Mouse (Mus musculus) liver, embryonic 11.5 days (tissue): ENCODE measurements around the gene Sppl2b. TPM values are rescaled to one million over a fixed set of nuclear protein-coding genes. Genes with fewer than 3 reads are reported as not detected.

Experiments
- ATAC-seq: fragments of 200-750 bp; cut with Nextera tagmentation; replicated peaks from 2 replicates; pipeline ENCODE4 v1.8.0; 2017; ENCODE audit warnings: moderate number of reproducible peaks, mild to moderate bottlenecking, moderate TSS enrichment, moderate library complexity; ENCODE audit not compliant: low FRiP score
- DNase-seq: peaks from one replicate; pipeline ENCODE4 v3.0.0-alpha.2; 2017; ENCODE audit warnings: low spot score
- H3K27ac ChIP-seq: fragments of 300-500 bp; sonication (generic); 2 replicates; pipeline ENCODE4 v1.5.1; 2014; ENCODE audit warnings: mild to moderate bottlenecking, low read depth, low read length, control low read depth
- H3K27me3 ChIP-seq: fragments of 300-500 bp; sonication (generic); replicated peaks from 2 replicates; pipeline ENCODE4 v1.6.1; 2014; ENCODE audit warnings: low read length, mixed read lengths; ENCODE audit not compliant: control insufficient read depth, insufficient read depth
- H3K36me3 ChIP-seq: fragments of 300-500 bp; sonication (generic); 2 replicates; pipeline ENCODE4 v1.6.1; 2014; ENCODE audit warnings: mild to moderate bottlenecking, low read length, moderate library complexity, mixed read lengths; ENCODE audit not compliant: control insufficient read depth, insufficient read depth
- H3K4me1 ChIP-seq: fragments of 300-500 bp; sonication (generic); replicated peaks from 2 replicates; pipeline ENCODE4 v1.6.1; 2014; ENCODE audit warnings: low read length, mixed read lengths; ENCODE audit not compliant: control insufficient read depth, insufficient read depth
- H3K4me2 ChIP-seq: fragments of 300-500 bp; sonication (generic); 2 replicates; pipeline ENCODE4 v1.6.1; 2014; ENCODE audit warnings: mild to moderate bottlenecking, control low read depth, moderate library complexity
- H3K4me3 ChIP-seq: fragments of 300-500 bp; sonication (generic); 2 replicates; pipeline ENCODE4 v1.5.1; 2014; ENCODE audit warnings: low read depth, low read length, control low read depth
- H3K9ac ChIP-seq: fragments of 300-500 bp; sonication (generic); 2 replicates; pipeline ENCODE4 v1.6.1; 2014; ENCODE audit warnings: low read depth, low read length, control low read depth
- H3K9me3 ChIP-seq: fragments of 300-500 bp; sonication (generic); 2 replicates; pipeline ENCODE4 v1.6.1; 2016; ENCODE audit warnings: low read length, inconsistent platforms, mixed read lengths; ENCODE audit not compliant: control insufficient read depth
- WGBS: fragments of 180-500 bp; shearing (Covaris S2); extraction: QIAGEN DNeasy Blood & Tissue Kit; methylation state at CpG from one replicate; pipeline ENCODE4 v1.1.7; 2014; 5-methylcytosine and 5-hydroxymethylcytosine counted together
- polyA plus RNA-seq: library from polyadenylated mRNA; unstranded; fragments of >200 nt; fragmentation: Nextera tagmentation; extraction: Ambion mirVana; gene quantifications from 2 replicates; pipeline ENCODE4 v1.2.1, GENCODE M21; 2014

Sppl2b gene
- polyA plus RNA-seq, 1 experiment from 2014 or later: 63.8 TPM

DNA sequence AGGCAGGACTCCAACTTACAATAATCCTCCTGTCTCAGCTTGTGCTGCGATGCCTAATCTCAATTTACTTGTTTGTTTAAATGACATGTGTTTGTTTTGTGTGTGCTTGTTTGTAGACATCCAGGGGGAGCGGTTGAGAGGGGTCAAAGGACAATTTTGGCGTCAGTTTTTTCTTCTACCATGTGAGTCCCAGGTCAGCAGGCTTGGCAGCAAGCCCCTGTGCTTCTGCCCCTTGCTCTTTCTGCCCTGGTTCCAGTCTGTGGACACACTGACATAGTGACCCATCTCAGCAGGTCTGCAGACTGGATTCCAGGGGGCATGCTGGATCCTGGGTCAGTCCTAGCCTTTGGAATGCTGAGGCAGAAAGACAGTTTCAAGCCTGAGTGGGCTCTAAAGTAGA is 35.7 kb upstream of the Sppl2b start:
- ATAC-seq: peak; percentile 2; the same call in 1 of the 2 replicates
- no peak for DNase-seq
- Histone ChIP-seq H3K4me2 (peak overlapping the region; percentile 12; the same call in 1 of the 2 replicates), H3K27me3 (no peaks in the 10 kb centered on the region), H3K9ac (peak overlapping the region; percentile 3; the same call in 1 of the 2 replicates), H3K9me3 (no peaks in the 10 kb centered on the region), H3K36me3 (no peaks in the 10 kb centered on the region), H3K4me3 (no peak overlapping the region), H3K27ac (peak overlapping the region; percentile 88), H3K4me1 (peaks cover 17% of the 10 kb centered on the region)
- WGBS: 51% methylated on average over 3 of the region's 3 CpGs

DNA sequence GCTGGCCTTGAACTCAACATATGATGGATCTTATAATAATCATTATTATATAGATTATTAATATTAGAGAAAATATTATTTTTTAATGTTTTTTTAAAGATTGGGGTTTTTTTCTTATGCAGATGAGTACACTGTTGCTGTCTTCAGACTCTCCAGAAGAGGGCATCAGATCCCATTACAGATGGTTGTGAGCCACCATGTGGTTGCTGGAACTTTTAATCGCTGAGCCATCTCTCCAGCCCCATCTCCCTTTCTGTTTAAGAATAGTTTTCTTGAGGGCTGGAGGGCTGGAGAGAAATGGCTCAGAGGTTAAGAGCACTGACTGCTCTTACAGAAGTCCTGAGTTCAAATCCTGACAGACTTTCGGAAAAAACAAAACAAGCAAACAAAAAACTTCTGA is 33.1 kb upstream of the Sppl2b start:
- no peak overlapping the region for H3K4me2 ChIP-seq
- WGBS: 42% methylated on average over 2 of the region's 2 CpGs
- H3K9ac ChIP-seq: no peak overlapping the region
- H3K36me3 ChIP-seq: no peaks in the 10 kb centered on the region
- no peaks in the 10 kb centered on the region for H3K27me3 ChIP-seq
- no peak overlapping the region for H3K4me3 ChIP-seq
- DNase-seq: no peak
- no peaks in the 10 kb centered on the region for H3K9me3 ChIP-seq
- ATAC-seq: no peak
- H3K27ac ChIP-seq: no peak overlapping the region
- peaks cover 20% of the 10 kb centered on the region for H3K4me1 ChIP-seq

DNA sequence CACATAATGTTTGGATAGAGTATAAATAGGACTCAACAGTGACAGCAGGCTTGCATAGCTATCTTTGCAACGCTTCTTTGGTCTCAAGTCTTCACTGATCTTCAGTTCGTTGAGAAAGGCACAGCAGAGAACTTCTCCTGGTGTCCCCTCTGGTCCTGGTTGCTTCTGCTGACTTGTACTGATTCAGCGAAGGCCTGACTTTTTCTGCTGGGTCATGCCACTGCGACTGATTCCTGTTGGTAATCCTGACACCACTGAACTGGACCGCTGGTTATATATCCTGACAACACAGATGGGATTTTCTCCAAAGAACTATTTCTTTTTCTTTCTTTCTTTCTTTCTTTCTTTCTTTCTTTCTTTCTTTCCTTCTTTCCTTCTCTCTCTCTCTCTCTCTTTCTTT is 32.5 kb upstream of the Sppl2b start:
- Histone ChIP-seq H3K27me3 (no peaks in the 10 kb centered on the region), H3K9me3 (no peaks in the 10 kb centered on the region), H3K27ac (no peak overlapping the region), H3K4me3 (no peak overlapping the region), H3K4me2 (no peak overlapping the region), H3K4me1 (peaks cover 22% of the 10 kb centered on the region), H3K9ac (no peak overlapping the region), H3K36me3 (no peaks in the 10 kb centered on the region; the same call in 1 of the 2 replicates)
- WGBS: 85% methylated on average over 5 of the region's 5 CpGs
- DNase-seq (no peak), ATAC-seq (no peak)

DNA sequence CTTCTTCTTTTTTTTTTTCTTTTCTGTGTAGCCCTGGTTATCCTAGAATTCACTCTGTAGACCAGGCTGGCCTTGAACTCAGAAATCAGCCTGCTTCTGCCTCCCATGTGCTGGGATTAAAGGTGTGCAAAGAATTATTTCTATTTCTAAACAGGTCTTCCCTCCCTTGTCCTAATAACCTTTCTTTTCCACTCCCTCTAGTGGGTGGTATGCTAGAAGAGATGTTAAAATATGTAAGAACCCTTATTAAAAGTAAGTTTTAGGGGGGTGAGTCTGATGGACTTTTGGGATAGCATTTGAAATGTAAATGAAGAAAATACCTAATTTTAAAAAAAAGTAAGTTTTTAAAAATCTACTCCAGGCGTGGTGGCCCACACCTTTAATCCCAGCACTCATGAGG is 31.8 kb upstream of the Sppl2b start:
- ATAC-seq: no peak
- Histone ChIP-seq H3K4me1 (peaks cover 29% of the 10 kb centered on the region), H3K9me3 (no peaks in the 10 kb centered on the region), H3K27ac (no peak overlapping the region), H3K9ac (no peak overlapping the region), H3K4me3 (no peak overlapping the region), H3K4me2 (no peak overlapping the region), H3K27me3 (no peaks in the 10 kb centered on the region), H3K36me3 (peaks cover under 1% of the 10 kb centered on the region; the same call in 1 of the 2 replicates)
- WGBS: 89% methylated on average over 1 of the region's 1 CpGs
- no peak for DNase-seq

DNA sequence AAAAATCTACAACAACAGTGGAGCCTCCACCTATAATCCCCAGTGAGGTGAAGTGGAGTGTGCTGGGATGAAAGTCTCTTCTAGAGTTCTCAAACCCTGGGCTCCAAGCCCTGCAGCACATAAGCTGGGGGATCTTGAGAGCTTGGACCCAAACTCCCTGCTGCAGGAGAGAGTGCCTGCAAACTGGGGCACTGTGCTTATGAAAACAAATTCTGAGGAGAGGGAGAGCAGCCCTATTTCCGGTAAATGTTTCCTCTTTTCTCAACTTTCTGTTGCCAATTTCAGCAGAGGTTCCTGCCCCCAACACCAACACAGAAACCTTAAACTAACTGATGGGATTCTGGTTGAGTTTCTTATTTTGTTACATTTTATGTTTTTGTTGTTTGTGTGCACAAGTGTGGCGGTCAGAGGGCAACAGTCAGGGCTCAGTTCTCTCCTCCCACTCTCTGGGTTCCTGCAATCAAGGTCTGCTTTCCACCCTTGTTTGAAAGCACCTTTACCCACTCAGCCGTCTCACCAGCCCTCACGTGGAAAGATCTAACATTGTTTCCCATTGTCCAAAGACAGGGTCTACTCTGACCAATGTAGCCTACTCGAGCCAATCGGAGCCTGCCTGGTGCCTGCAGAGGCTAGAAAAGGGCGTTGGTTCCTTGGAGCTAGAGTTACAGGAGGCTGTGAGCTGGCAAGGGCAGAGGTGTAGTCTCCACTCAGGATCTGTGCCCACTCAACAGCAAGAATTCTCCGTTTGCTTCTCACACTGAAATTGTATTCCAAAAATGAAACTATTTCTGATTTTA is 31.0 kb upstream of the Sppl2b start:
- no peak overlapping the region for H3K9ac ChIP-seq
- ATAC-seq (no peak), DNase-seq (no peak)
- WGBS: 60% methylated on average over 8 of the region's 8 CpGs
- peak overlapping the region; percentile 49; the same call in 1 of the 2 replicates for H3K27ac ChIP-seq
- H3K27me3 ChIP-seq: no peaks in the 10 kb centered on the region
- H3K9me3 ChIP-seq: no peaks in the 10 kb centered on the region
- no peak overlapping the region for H3K4me3 ChIP-seq
- H3K4me1 ChIP-seq: peaks cover 32% of the 10 kb centered on the region
- H3K4me2 ChIP-seq: peak overlapping the region; percentile 17
- peaks cover 3% of the 10 kb centered on the region; the same call in 1 of the 2 replicates for H3K36me3 ChIP-seq

DNA sequence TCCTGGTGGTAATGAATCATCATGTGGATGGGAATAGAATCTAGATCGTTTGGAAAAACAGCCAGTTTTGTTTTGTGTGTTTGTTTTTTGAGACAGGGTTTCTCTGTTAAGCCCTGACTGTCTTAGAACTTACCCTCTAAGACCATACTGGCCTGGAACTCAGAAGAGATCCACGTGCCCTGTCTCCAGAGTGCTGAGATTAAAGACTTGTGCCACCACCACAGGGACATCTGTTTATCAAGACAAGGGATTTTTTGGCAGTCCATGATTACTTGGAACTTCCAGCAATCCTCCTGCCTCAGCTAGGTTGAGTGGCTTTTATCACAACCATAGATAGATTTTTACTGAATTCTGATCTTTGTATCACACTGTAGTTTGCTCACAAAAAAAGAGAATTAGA is 30.2 kb upstream of the Sppl2b start:
- Histone ChIP-seq H3K4me1 (peaks cover 32% of the 10 kb centered on the region), H3K4me3 (no peak overlapping the region), H3K9ac (no peak overlapping the region), H3K4me2 (peak overlapping the region; percentile 2; the same call in 1 of the 2 replicates), H3K27ac (no peak overlapping the region), H3K9me3 (no peaks in the 10 kb centered on the region), H3K36me3 (peaks cover 11% of the 10 kb centered on the region), H3K27me3 (no peaks in the 10 kb centered on the region)
- no peak for DNase-seq
- 56% methylated on average over 2 of the region's 2 CpGs for WGBS
- ATAC-seq: no peak

DNA sequence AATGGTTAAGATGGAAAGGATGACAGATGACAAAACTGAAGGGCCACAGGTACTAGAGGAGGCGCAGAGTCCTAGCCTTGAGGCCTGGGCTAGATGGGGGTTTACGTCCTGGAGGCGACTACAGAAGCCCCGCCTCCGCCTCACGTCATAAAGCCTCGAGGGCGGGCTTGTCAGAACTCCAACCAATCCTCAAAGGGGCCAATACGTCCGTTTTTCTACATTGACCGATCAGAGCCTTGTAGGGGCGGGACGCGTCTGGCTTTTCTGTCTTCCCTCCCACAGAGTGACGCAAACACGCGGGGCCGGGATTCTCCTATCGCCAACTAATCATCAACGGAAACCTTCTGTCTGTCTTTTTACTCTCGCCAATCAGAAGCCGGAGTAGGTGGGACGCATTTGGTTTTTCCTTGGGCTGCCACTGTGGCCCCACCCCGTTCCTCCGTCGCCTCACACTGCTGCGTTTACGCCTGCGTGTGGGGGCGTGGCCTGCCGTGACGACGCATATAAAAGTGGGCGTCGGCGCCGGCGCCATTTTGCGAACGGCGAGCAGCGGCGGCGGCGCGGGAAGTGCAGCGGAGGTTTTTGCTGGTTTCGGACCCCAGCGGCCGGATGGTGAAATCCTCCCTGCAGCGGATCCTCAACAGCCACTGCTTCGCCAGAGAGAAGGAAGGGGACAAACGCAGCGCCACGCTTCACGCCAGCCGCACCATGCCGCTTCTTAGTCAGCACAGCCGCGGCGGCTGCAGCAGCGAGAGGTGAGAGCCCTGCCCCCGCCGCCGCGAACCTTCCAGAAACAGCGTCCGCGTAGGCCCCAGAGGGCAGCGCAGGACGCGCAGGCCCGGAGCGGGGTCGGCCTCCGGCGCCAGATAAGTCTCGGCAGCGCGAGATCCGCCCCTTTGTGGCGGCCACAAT is 28.7 kb upstream of the Sppl2b start, which contains the start of gene Oaz1:
Oaz1 (plus strand) TSS at position 506 of the 912 bp plus-strand sequence.
- Histone ChIP-seq H3K36me3 (peaks cover 12% of the 10 kb centered on the region), H3K4me2 (peak within 1 kb of the TSS; percentile 100), H3K9ac (peak within 1 kb of the TSS; percentile 85), H3K9me3 (no peaks in the 10 kb centered on the region), H3K27me3 (no peaks in the 10 kb centered on the region), H3K4me3 (peak within 1 kb of the TSS; percentile 69), H3K4me1 (peaks cover 46% of the 10 kb centered on the region), H3K27ac (peak within 1 kb of the TSS; percentile 87)
- peak; percentile 93 for ATAC-seq
- peak; percentile 95 for DNase-seq
- under 1% methylated on average over 76 of the region's 82 CpGs for WGBS

DNA sequence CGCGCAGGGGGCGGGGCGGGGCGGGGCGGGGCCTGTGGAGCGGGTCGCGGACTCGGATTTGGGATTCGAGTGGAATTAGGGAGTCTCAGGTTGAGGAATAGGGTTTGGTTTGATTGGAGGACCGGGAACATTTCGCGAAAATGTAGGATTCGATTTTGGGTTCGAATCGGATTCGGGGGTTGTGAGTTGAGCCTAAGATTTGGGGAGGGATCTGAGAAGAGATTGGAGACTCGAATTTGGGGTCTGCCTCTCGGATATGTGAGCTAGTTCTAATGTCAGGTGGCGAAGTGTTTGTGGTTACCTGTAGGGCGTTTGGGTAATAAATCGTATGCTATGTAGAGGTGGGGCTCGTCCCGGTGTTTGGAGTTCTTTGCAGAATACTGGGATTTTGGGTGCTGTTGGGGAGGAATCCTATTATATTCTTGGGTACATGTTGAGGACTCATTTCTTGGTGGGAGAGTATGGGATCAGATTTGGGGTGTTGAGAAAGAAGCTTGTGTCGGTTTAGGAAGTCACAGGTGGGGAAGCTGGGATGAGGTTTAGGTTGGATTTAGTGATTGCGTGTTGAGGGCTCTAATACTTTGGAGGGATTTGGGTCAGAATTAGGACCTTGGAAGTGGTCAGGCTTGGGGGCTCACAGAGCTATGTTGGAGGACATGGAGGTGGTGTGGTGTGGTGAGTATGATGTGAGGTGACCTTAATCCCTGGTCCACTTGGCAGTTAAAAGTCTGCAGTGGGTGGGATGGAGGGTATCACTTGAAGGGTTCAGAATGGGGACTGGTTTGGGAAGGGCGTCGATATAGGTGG is 27.8 kb upstream of the Sppl2b start:
- WGBS: 7% methylated on average over 28 of the region's 29 CpGs
- Histone ChIP-seq H3K9ac (peak overlapping the region; percentile 85), H3K4me3 (peak overlapping the region; percentile 69), H3K4me2 (peak overlapping the region; percentile 100), H3K27me3 (peaks cover under 1% of the 10 kb centered on the region; the same call in 1 of the 2 replicates), H3K4me1 (peaks cover 50% of the 10 kb centered on the region), H3K9me3 (no peaks in the 10 kb centered on the region), H3K36me3 (peaks cover 12% of the 10 kb centered on the region), H3K27ac (peak overlapping the region; percentile 87)
- ATAC-seq: no peak
- DNase-seq: no peak
